Mouse (Mus musculus) MN1 (cell line): ENCODE results near the gene Faim2.

Source experiments
- DNase-seq: peaks from one replicate; pipeline ENCODE4 v3.0.0-alpha.2; 2016; ENCODE audit warnings: low spot score

Faim2 gene

GRCm38 (mm10) chr15:99527629-99528353, at the start of gene Faim2:
Faim2 (minus strand) TSS chr15:99528165.
- DNase-seq, result peak; percentile 92

DNA sequence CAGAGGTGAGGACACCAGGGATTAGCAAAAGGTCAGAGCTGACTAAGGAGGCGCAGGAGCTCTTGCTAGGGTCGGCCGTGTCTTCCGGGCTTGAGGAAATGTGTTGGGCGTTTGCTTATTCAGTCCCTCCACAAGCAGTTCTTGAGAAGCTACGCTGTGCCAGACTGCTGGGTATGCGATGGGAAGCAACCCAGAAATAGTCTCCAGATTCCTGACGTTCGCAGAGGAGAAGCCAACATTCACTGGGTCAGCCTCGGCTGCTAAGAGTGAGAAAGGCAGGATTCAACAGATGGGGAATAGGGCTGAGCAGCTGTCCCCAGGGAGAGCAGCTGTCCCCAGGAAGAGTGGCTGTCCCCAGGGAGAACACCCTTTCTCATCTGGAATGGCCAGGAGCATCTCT, 41.2 kb upstream of the Faim2 start:
- DNase-seq, result no peak

- DNase-seq, result no peak
Measured at GRCm38 (mm10) chr15:99568682-99569081, 40.7 kb upstream of the Faim2 start.

GRCm38 (mm10) chr15:99567371-99567770, 39.4 kb upstream of the Faim2 start:
- no peak for DNase-seq

DNA sequence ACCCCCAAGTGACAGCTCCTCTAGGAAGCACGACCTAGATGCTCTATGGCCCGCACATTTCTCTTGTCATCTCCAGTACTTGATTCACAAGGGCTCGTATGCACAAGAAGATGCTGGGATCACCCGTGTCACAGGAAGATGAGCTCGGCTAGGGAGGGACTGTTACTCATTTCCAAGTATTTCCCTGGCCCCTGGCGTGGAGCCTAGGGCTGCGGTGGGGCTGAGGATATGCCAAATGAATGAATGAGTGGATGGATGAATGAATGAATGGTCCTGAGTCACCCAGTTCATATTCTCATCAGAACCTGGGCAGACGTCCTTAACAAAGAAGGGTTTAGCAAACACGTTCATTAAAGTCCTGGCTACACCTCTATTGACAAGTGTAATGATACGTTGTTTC, 32.3 kb upstream of the Faim2 start:
- no peak for DNase-seq

DNA sequence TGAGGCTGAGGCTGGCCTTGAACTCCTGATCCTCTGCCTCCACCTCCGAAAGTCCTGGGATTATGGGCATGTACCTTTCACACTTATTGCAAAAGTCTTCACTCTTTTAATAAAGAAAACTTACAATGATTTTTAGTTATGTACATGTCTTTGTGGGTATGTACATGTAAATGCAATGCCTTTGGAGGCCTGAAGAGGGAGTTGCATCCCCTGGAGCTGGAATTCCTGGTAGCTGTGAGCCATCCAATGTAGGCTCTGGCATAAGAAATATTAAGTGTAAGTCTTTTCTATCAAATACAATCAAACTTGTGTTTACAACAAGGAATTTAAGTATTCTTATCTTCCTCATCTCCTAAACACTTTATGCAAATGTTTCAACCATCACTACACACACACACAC, 31.0 kb upstream of the Faim2 start:
- DNase-seq, result no peak

DNA sequence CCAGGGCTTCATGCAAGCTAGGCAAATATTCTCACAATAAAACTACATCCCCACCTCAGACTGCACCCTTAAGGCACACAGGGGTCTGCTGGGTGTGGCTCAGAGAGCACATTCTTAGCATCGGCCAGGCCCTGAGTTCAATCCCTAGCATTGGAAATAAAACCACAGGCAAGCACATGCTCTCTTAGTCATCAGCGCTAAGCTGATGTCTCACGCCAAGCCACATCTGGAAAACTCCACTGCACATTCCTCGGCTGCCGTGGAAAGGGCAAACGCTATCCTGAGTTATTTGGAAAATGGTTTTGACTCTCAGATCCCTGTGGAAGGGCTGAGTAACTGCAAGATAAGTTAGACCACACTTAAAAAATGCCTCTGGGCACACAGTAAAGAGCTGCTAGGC, 25.8 kb upstream of the Faim2 start:
- DNase-seq, result no peak

GRCm38 (mm10) chr15:99549901-99550300, 21.9 kb upstream of the Faim2 start:
- no peak for DNase-seq

DNA sequence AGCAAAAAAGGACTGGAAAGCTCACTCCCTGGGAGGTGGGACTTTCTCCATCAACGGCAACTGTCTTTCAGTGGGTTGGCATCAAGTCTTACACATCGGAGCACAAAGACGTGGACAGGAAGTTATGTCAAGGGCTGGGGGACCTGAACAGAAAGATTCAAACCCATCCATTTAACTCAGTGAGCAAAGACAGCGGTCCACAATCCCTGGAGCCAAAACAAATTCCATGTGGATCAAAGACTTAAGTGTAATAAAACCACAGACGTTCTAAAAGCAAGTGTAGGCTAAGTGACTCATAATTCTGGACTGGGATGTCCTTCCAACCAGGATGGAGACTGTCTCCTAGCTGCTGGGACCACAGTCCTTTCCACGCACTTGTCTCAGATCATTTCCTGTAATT, 19.8 kb upstream of the Faim2 start:
- no peak for DNase-seq

GRCm38 (mm10) chr15:99546596-99546995, 18.6 kb upstream of the Faim2 start:
- DNase-seq, result peak; percentile 68

DNA sequence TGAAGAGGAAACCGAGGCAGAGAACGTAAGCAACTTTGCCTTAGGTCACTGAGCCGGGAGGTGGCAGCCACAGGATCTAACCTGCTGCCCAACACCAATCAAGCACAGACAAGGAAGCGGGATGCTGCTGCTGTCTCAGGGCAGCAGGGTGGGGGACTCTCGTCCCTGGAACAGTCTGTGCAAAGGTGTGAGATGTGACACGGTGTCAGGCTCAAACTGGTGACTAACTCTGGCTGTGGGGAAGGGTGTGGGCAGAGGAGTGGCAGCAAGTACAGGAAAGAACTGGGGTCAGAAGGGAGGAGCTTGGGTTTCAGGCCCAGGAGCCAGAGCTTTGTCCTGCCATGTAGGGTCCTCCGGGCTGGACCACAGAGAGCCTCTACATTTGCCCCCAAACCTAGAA, 16.1 kb upstream of the Faim2 start:
- DNase-seq, result no peak

DNA sequence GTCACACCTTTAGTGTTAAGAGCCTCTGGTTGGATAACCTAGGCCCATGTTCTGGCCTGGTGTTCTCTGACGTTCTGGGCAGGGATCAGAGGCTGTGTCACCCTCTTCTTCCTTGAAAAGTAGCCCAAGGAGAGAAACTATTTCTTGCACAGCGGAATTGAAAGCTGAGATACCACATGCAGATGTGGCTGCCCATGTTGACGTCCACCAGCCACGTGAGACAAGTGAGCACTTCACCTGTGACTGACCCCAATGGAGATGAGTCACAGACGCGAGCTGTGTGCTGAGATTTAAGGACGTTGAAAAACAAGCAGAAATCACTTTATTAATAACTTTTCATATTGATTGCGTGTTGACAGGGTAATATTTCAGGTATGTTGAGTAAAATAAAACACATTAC, 11.9 kb upstream of the Faim2 start:
- no peak for DNase-seq

DNA sequence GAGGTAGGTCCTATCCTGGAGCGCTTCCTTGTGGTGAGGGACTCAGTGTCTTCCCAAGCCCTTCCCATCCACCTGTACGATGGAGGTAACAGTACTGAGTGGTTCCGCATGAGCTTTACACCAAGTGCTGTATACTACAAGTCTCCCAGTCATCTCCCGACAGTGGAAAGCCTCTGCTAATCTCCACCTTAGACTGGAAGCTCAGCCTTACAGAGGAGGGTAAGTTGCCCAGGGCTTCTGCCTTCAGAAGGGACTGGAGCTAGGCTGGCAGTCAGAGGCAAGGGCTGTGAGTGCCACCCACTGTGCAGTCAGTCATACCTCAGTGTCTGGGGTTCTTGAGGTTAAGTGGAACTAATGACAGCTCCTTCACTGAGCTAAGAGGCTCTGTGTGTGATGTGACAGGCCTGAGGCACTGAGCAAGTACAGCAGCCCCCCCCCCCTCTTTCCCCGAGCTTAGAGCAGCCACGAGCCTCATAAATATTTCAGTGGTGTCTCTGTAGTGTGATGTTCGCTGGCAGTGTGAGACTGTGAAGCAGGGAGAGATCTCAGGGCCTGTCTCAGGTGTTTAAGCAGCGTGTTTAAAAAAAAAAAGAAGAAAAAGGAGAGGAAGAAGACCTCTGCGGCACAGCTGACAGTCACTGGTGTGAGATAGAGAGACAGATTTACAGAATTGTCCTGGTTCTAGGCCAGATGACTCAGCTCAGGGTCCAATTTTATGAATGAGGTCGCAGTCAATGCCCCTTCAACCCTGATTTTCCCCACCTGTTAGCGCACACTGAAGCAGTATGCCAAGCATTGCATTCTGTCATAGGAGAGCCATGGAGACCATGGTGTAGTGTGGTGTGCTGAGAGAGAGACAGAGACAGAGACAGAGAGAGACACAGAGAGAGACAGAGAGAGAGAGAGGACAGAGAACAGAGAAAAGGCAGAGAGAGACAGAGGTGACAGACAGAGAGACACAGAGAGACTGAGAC, 9.2 kb upstream of the Faim2 start:
- no peak for DNase-seq

GRCm38 (mm10) chr15:99532023-99532422, 4.1 kb upstream of the Faim2 start:
- DNase-seq, result no peak

GRCm38 (mm10) chr15:99531146-99531545, 3.2 kb upstream of the Faim2 start:
- DNase-seq, result no peak

DNA sequence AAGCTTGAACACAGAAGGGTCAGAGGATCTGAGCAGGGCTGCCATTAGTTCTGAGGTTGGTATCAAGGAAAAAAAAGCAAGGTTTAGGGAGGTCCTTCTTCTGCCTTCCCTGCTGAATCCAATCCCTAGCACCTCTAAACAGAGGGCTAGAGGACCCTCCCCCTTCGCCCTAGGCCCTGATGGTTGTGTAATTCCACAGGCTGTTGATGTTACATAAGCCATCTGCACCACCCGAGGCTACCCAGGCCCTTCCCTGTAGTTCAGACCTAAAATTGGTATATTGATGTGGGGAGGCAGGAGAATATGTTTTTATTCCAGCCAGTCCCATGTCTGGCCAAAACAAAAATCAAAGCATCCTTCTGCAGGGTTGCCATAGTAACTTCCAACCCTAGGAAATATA, 1.3 kb downstream of the Faim2 start:
- DNase-seq, result peak; percentile 29

DNA sequence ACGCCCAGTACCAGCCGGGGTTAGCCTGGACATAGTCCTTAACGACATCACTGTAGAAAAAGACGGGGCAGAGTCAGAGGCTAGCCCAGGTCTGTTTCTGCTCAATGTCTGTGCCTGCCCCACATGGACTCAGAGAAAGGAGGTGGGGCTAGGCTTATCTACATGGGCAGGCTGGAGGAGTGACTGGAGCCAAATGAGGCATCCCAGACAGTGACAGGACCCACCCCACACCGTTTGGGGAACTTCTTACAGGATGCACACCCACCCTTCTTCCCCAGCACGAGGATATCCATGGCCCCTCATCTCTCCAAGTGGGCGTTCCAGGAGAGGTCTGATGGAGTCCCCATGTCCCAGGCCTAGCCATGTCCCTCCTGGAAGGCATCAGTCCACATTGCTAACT, 7.7 kb downstream of the Faim2 start:
- no peak for DNase-seq

GRCm38 (mm10) chr15:99519626-99520025, 8.3 kb downstream of the Faim2 start:
- no peak for DNase-seq

GRCm38 (mm10) chr15:99517715-99518114, 10.2 kb downstream of the Faim2 start:
- DNase-seq, result no peak

GRCm38 (mm10) chr15:99516715-99517114, 11.2 kb downstream of the Faim2 start:
- DNase-seq, result no peak

- DNase-seq, result no peak
Measured at GRCm38 (mm10) chr15:99511797-99512525, 16.0 kb downstream of the Faim2 start.

DNA sequence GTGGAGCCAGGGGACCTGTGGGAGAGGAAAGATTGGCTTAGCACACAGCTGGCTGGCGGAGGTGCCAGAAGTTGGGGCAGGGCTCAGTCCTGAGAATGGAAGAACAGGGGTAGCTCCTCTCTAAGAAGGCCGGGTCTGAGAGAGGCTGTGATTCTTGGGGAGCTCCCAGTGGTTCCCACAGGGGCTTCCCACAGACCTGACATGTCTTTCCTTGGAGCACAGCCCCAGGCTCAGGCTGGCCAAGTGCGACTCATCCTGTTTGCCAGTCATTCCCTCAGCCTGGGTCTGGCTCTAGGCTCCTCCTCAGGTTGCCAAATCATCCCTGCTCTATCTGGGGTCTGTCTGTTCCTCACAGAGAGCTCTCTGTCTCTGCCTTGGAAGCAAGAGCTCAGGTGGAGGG, 17.3 kb downstream of the Faim2 start:
- DNase-seq, result no peak

DNA sequence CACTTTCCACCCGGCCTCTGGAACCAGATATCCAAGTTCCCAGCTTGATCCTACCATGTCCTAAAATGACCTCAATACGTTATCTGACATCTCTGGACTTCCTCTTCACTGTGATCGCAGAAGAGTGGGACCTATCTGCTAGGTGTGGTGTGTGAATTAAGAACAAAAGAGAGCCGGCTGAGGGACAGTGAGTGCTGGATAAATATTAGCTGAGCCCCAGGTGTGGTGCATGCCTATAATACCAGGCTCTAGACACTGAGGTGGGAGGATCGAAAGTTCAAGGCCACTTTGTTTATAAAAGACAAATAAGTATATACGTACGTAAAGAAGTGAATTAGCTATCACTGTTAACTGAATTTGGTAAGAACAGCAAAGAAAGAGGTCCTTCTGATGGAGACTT, 18.1 kb downstream of the Faim2 start:
- DNase-seq, result no peak
